Mouse (Mus musculus) hindbrain, postnatal 0 days (tissue): ENCODE results near the gene Zbed5. TPM values are rescaled to one million over a fixed set of nuclear protein-coding genes. Genes with fewer than 3 reads are reported as not detected.
A peak's percentile ranks its signal among the peaks of the same experiment; 100 is the strongest.

ENCODE experiments used
- ATAC-seq: fragments of 200-750 bp; cut with Nextera tagmentation; 2 replicates; pipeline ENCODE4 v1.8.0; 2017; ENCODE audit warnings: mild to moderate bottlenecking, moderate TSS enrichment, moderate library complexity
- DNase-seq: peaks from one replicate; pipeline ENCODE4 v3.0.0-alpha.2; 2015; ENCODE audit warnings: low spot score
- H3K27ac ChIP-seq: fragments of 300-500 bp; sonication (generic); 2 replicates; pipeline ENCODE4 v1.5.1; 2014; ENCODE audit warnings: mild to moderate bottlenecking
- H3K27me3 ChIP-seq: fragments of 300-500 bp; sonication (generic); 2 replicates; pipeline ENCODE4 v1.6.1; 2014; ENCODE audit warnings: low read length, mixed read lengths; ENCODE audit not compliant: insufficient read depth
- H3K36me3 ChIP-seq: fragments of 300-500 bp; sonication (generic); 2 replicates; pipeline ENCODE4 v1.6.1; 2014; ENCODE audit warnings: low read length, mixed read lengths; ENCODE audit not compliant: insufficient read depth
- H3K4me1 ChIP-seq: fragments of 300-500 bp; sonication (generic); 2 replicates; pipeline ENCODE4 v1.6.1; 2014; ENCODE audit warnings: antibody characterized with exemption, low read length, mixed read lengths; ENCODE audit not compliant: insufficient read depth
- H3K4me2 ChIP-seq: fragments of 300-500 bp; sonication (generic); 2 replicates; pipeline ENCODE4 v1.6.1; 2014; ENCODE audit warnings: low read depth, mild to moderate bottlenecking, low read length, moderate library complexity, mixed read lengths
- H3K4me3 ChIP-seq: fragments of 300-500 bp; sonication (generic); 2 replicates; pipeline ENCODE4 v1.5.1; 2014; ENCODE audit warnings: low read length
- H3K9ac ChIP-seq: fragments of 300-500 bp; sonication (generic); replicated peaks from 2 replicates; pipeline ENCODE4 v1.6.1; 2014; ENCODE audit warnings: mild to moderate bottlenecking, low read length, moderate library complexity, mixed read lengths
- H3K9me3 ChIP-seq: fragments of 300-500 bp; sonication (generic); 2 replicates; pipeline ENCODE4 v1.6.1; 2016; ENCODE audit warnings: low read length, mixed read lengths
- CTCF ChIP-seq: IDR thresholded peaks from 2 replicates; pipeline ENCODE4 v1.5.1; 2016; ENCODE audit warnings: antibody characterized with exemption, control low read depth, low read depth
- WGBS: fragments of 180-500 bp; shearing (Covaris S2); extraction: QIAGEN DNeasy Blood & Tissue Kit; methylation state at CpG from one replicate; pipeline ENCODE4 v1.1.7; 2014; 5-methylcytosine and 5-hydroxymethylcytosine counted together
- polyA plus RNA-seq: library from polyadenylated mRNA; unstranded; fragments of >200 nt; fragmentation: Nextera tagmentation; extraction: Ambion mirVana; gene quantifications from 2 replicates; pipeline ENCODE4 v1.2.1, GENCODE M21; 2015
- total RNA-seq: library from RNA; depleted of rRNA; stranded (reverse); fragments of >200 nt; gene quantifications from 2 replicates; pipeline ENCODE4 v1.2.3, GENCODE M21; 2014; rRNA removed

Zbed5 gene
- total RNA-seq (9.6 and 10.4 TPM in 2 replicates), polyA plus RNA-seq (7.4 and 7.9 TPM in 2 replicates)

DNA sequence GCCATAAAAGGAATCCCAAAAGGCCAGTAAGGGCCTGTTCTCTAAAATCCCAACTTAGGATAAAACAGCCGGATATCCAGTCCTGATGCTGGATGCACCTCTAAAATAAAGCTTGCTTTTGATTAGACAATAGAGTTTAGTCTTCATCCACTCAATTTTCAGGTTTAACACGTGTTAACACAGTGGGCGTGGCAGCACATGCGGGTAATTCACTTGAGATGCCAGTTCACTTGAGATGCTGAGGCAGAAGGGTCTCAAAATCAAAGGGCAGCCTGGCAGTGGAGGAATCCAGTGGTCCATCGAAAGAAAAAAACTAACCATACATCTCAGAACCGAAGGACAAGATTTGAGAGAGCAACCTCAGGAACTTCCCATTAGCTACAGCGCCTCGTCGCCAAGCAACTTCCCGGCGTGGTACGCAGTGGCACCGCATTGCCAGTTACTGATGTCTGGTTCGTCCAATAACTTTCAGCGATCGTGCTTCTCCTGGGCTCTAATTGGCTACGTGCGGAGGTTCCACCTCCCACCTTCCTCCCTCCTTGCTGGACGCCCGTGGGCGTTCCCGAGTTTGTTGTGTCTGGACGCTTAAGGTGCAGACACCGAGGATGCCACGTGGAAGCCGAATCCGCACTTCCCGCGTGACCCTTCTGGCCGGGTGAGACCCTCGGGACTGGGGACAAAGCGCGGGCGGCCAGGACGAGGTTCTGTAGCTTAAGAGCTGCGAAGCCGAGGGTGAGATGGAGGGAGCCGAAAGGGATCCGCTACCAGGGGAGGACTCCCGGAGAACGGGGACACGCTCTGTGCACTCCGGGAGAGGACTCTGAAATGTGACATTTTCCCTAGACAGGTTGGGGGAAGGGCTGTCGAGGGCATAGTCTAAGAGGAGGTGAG lies at the start of gene Zbed5:
TSS of gene Zbed5 (plus strand) at position 526 of the 891 bp plus-strand sequence.
- H3K4me1 ChIP-seq = peaks cover 3% of the 10 kb centered on the region; the same call in 1 of the 2 replicates
- ATAC-seq = peak; percentile 99
- DNase-seq = peak; percentile 96
- no peaks in the 10 kb centered on the region for H3K27me3 ChIP-seq
- no peaks in the 10 kb centered on the region for H3K36me3 ChIP-seq
- no peaks in the 10 kb centered on the region for H3K9me3 ChIP-seq
- peak within 1 kb of the TSS; percentile 52 for H3K9ac ChIP-seq
- TF ChIP-seq CTCF = no peak
- WGBS = 2% methylated on average over 44 of the region's 44 CpGs
- H3K4me3 ChIP-seq = peak within 1 kb of the TSS; percentile 72
- H3K27ac ChIP-seq = no peak within 1 kb of the TSS
- H3K4me2 ChIP-seq = peak within 1 kb of the TSS; percentile 89

DNA sequence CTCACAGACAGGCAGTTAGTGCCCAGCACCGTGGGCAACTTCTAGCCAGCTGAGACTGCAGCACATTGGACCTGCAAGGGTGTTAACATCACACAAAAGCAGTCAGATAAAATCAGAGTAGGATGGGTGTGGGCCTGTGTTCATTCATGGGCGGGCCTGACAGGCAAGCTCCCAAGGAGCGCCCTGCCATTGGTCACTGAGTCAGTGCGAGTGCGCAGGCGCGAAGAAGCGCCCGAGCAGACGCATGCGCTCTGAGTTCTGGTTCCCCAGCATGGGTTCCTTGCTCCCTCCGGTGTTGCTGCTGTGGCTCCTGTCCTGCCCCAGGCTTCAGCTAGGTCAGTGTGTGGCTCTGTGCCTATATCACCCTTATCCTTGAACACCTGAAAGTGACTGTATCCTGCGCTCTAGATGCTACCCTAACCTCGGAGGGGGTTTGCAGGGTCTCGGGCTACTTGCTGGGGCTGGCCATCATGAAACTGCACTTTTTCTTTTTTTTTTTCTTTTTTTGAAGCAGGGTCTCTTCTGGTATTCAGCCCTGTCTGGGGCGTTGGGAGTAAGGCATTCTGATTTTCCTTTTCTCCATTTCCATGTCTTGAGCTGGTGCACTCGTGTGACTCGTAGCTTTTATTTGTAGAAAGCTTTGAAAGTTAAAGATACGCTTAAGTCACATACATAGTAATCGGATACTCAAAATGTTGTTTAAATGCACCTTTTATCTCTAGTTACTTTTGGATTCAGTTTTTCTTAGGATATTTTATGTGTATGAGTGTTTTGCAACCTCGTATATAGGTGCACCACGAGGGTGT lies 48.6 kb upstream of the Zbed5 start, which contains the start of gene Sumf2:
TSS of gene Sumf2 (plus strand) at position 235 of the 806 bp plus-strand sequence.
- no peak for TF ChIP-seq CTCF
- peaks cover 16% of the 10 kb centered on the region; the same call in 1 of the 2 replicates for H3K36me3 ChIP-seq
- WGBS = 12% methylated on average over 22 of the region's 22 CpGs
- H3K9ac ChIP-seq = peak within 1 kb of the TSS; percentile 70
- H3K27ac ChIP-seq = peak within 1 kb of the TSS; percentile 73
- ATAC-seq = peak; percentile 98
- no peaks in the 10 kb centered on the region for H3K27me3 ChIP-seq
- DNase-seq = peak; percentile 97
- peak within 1 kb of the TSS; percentile 76 for H3K4me2 ChIP-seq
- no peaks in the 10 kb centered on the region for H3K9me3 ChIP-seq
- H3K4me1 ChIP-seq = 0 out of 2 replicates have a peak, but pooled peaks cover 3% of the 10 kb centered on the region
- peak within 1 kb of the TSS; percentile 74 for H3K4me3 ChIP-seq

DNA sequence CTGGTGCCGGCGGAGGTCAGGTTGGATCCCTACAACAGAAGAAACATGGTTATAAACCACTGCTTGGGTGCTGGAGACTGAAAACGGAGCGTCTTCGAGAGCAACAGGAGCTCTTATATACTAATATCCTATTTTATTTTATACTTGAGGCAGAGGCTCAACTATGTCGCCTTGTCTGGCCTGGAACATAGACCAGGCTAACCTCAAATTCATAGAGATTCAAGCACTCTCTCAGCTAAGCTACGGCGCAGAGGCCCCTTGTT lies 48.0 kb upstream of the Zbed5 start:
- TF ChIP-seq CTCF = no peak
- WGBS = 58% methylated on average over 8 of the region's 8 CpGs
- peak overlapping the region; percentile 70 for H3K9ac ChIP-seq
- 0 out of 2 replicates have a peak, but pooled peaks cover 3% of the 10 kb centered on the region for H3K4me1 ChIP-seq
- H3K27me3 ChIP-seq = no peaks in the 10 kb centered on the region
- DNase-seq (no peak), ATAC-seq (no peak)
- peaks cover 16% of the 10 kb centered on the region; the same call in 1 of the 2 replicates for H3K36me3 ChIP-seq
- peak overlapping the region; percentile 76 for H3K4me2 ChIP-seq
- peak overlapping the region; percentile 73; the same call in 1 of the 2 replicates for H3K27ac ChIP-seq
- H3K9me3 ChIP-seq = no peaks in the 10 kb centered on the region
- H3K4me3 ChIP-seq = peak overlapping the region; percentile 74

DNA sequence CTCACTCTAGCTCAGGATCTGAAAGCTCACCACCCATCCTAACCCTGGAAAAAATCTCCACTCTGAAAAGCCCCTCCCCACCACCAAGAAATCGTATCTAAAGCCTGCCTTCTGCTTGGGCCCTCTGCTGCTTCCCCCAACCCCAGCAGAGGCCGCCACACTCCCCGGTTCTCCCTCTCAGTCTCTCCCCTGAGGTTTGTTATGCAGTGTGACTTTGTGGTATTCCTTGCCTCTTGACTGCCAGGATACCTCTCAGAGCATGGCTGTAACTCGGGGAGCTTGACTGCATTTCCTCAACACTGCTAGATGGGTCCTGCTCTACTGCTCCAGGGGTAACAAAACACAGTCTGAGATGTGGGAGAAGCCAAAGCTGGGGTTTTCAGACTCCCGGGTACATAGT lies 40.4 kb upstream of the Zbed5 start:
- Histone ChIP-seq H3K4me1 (no peaks in the 10 kb centered on the region), H3K27ac (no peak overlapping the region), H3K4me3 (no peak overlapping the region), H3K4me2 (no peak overlapping the region), H3K9ac (no peak overlapping the region), H3K27me3 (no peaks in the 10 kb centered on the region), H3K36me3 (peaks cover 21% of the 10 kb centered on the region), H3K9me3 (no peaks in the 10 kb centered on the region)
- no peak; the same call in 1 of the 2 replicates for ATAC-seq
- WGBS = 47% methylated on average over 5 of the region's 5 CpGs
- no peak for DNase-seq
- peak; percentile 26; the same call in 1 of the 2 replicates for TF ChIP-seq CTCF

DNA sequence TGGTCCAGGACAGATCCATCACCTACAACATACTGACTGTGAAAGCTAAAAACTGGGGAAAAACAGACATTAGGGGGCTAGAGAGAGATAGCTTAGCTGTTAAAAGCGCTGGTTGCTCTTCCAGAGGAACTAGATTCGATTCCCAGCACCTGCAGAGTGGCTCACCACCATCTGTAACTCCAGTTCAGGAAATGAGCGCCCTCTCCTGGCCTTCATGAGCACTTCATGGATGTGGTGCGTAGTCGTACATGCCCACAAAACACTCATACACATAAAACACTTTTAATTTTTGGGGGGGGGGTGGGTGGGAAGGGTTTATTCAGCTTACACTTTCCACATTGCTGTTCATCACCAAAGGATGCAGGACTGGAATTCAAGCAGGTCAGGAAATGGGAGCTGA lies 39.1 kb upstream of the Zbed5 start:
- H3K27ac ChIP-seq = no peak overlapping the region
- H3K9ac ChIP-seq = no peak overlapping the region
- H3K4me3 ChIP-seq = no peak overlapping the region
- ATAC-seq (no peak), DNase-seq (no peak)
- H3K4me1 ChIP-seq = no peaks in the 10 kb centered on the region
- no peaks in the 10 kb centered on the region for H3K9me3 ChIP-seq
- no peak for TF ChIP-seq CTCF
- peaks cover 27% of the 10 kb centered on the region for H3K36me3 ChIP-seq
- WGBS = 81% methylated on average over 5 of the region's 5 CpGs
- H3K4me2 ChIP-seq = no peak overlapping the region
- H3K27me3 ChIP-seq = no peaks in the 10 kb centered on the region

DNA sequence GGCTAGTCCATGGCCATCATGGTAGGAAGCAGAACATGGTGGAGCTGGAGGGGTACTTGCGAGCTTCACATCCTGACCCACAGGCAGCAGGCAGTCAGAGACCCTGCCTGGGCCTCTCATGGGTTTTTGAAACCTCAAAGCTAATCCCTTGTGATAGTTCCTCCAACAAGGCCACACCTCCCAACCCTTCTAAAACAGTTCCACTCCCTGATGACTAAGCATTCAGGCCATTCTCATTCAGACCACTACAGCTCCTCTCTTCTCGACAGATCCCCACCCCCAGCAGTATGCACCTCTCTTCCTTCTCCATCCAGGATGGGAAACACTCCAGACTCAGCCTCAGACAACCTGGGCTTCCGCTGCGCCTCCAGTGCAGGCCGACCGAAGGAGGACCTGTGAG lies 33.2 kb upstream of the Zbed5 start:
- Histone ChIP-seq H3K4me3 (no peak overlapping the region), H3K27me3 (no peaks in the 10 kb centered on the region), H3K36me3 (peaks cover 31% of the 10 kb centered on the region), H3K9ac (no peak overlapping the region), H3K9me3 (no peaks in the 10 kb centered on the region), H3K4me2 (no peak overlapping the region), H3K27ac (no peak overlapping the region), H3K4me1 (no peaks in the 10 kb centered on the region; the same call in 1 of the 2 replicates)
- DNase-seq (no peak), ATAC-seq (no peak)
- TF ChIP-seq CTCF = no peak
- WGBS = 94% methylated on average over 6 of the region's 6 CpGs
